Mouse (Mus musculus) embryonic facial prominence, embryonic 15.5 days (tissue): ENCODE measurements around the gene Hdac7. TPM values are rescaled to one million over a fixed set of nuclear protein-coding genes. Genes with fewer than 3 reads are reported as not detected.

Experiments used
- ATAC-seq: fragments of 200-750 bp; cut with Nextera tagmentation; 2 replicates; pipeline ENCODE4 v1.8.0; 2017; ENCODE audit warnings: low read depth, moderate TSS enrichment; ENCODE audit not compliant: insufficient number of reproducible peaks, low FRiP score, low TSS enrichment
- H3K27ac ChIP-seq: fragments of 300-500 bp; sonication (generic); replicated peaks from 2 replicates; pipeline ENCODE4 v1.5.1; 2015; ENCODE audit warnings: mild to moderate bottlenecking, inconsistent platforms
- H3K27me3 ChIP-seq: fragments of 300-500 bp; sonication (generic); 2 replicates; pipeline ENCODE4 v1.6.1; 2015; ENCODE audit warnings: inconsistent platforms
- H3K36me3 ChIP-seq: fragments of 300-500 bp; sonication (generic); 2 replicates; pipeline ENCODE4 v1.6.1; 2015; ENCODE audit warnings: mild to moderate bottlenecking, inconsistent platforms
- H3K4me1 ChIP-seq: fragments of 300-500 bp; sonication (generic); 2 replicates; pipeline ENCODE4 v1.6.1; 2015; ENCODE audit warnings: inconsistent platforms
- H3K4me2 ChIP-seq: fragments of 300-500 bp; sonication (generic); replicated peaks from 2 replicates; pipeline ENCODE4 v1.6.1; 2015; ENCODE audit warnings: mild to moderate bottlenecking, inconsistent platforms
- H3K4me3 ChIP-seq: fragments of 300-500 bp; sonication (generic); replicated peaks from 2 replicates; pipeline ENCODE4 v1.5.1; 2015; ENCODE audit warnings: mild to moderate bottlenecking, inconsistent platforms
- H3K9ac ChIP-seq: fragments of 300-500 bp; sonication (generic); 2 replicates; pipeline ENCODE4 v1.6.1; 2015; ENCODE audit warnings: inconsistent platforms
- H3K9me3 ChIP-seq: fragments of 300-500 bp; sonication (generic); replicated peaks from 2 replicates; pipeline ENCODE4 v1.6.1; 2016; ENCODE audit warnings: inconsistent platforms
- WGBS: fragments of 180-500 bp; shearing (Covaris S2); methylation state at CpG from one replicate; pipeline ENCODE4 v1.1.7; 2015; 5-methylcytosine and 5-hydroxymethylcytosine counted together
- polyA plus RNA-seq: library from polyadenylated mRNA; unstranded; fragments of >200 nt; fragmentation: Nextera tagmentation; extraction: Ambion mirVana; gene quantifications from 2 replicates; pipeline ENCODE4 v1.2.1, GENCODE M21; 2015

The Hdac7 gene
- polyA plus RNA-seq, 1 experiment from 2014 or later = 37.9 TPM

GRCm38 (mm10) chr15:97763256-97764049 lies 80.8 kb downstream of the Hdac7 start:
- Histone ChIP-seq H3K4me1 (peaks cover 59% of the 10 kb centered on the region), H3K9ac (no peak overlapping the region), H3K4me3 (no peak overlapping the region), H3K27me3 (peaks cover 23% of the 10 kb centered on the region), H3K4me2 (no peak overlapping the region), H3K36me3 (no peaks in the 10 kb centered on the region; the same call in 1 of the 2 replicates), H3K27ac (no peak overlapping the region), H3K9me3 (no peaks in the 10 kb centered on the region)
- ATAC-seq = no peak
- 48% methylated on average over 9 of the region's 9 CpGs for WGBS

- H3K4me3 ChIP-seq = no peak overlapping the region
- H3K27ac ChIP-seq = no peak overlapping the region
- H3K4me2 ChIP-seq = no peak overlapping the region
- H3K9ac ChIP-seq = no peak overlapping the region
- H3K9me3 ChIP-seq = no peaks in the 10 kb centered on the region
- H3K4me1 ChIP-seq = peaks cover 51% of the 10 kb centered on the region
- 57% methylated on average over 9 of the region's 9 CpGs for WGBS
- ATAC-seq = no peak
- H3K36me3 ChIP-seq = no peaks in the 10 kb centered on the region; the same call in 1 of the 2 replicates
- H3K27me3 ChIP-seq = peaks cover 23% of the 10 kb centered on the region
Observed at GRCm38 (mm10) chr15:97762733-97763132, 81.6 kb downstream of the Hdac7 start.

GRCm38 (mm10) chr15:97761438-97761837 lies 82.9 kb downstream of the Hdac7 start:
- H3K36me3 ChIP-seq = no peaks in the 10 kb centered on the region; the same call in 1 of the 2 replicates
- H3K4me2 ChIP-seq = no peak overlapping the region
- H3K9me3 ChIP-seq = no peaks in the 10 kb centered on the region
- no peak overlapping the region for H3K27ac ChIP-seq
- ATAC-seq = no peak
- peaks cover 38% of the 10 kb centered on the region for H3K4me1 ChIP-seq
- no peak overlapping the region for H3K9ac ChIP-seq
- H3K4me3 ChIP-seq = no peak overlapping the region
- 52% methylated on average over 13 of the region's 13 CpGs for WGBS
- H3K27me3 ChIP-seq = peaks cover 11% of the 10 kb centered on the region

- Histone ChIP-seq H3K4me1 (peaks cover 34% of the 10 kb centered on the region), H3K27ac (no peak overlapping the region), H3K36me3 (no peaks in the 10 kb centered on the region; the same call in 1 of the 2 replicates), H3K9ac (no peak overlapping the region), H3K4me2 (no peak overlapping the region), H3K9me3 (no peaks in the 10 kb centered on the region), H3K4me3 (no peak overlapping the region), H3K27me3 (peaks cover 7% of the 10 kb centered on the region; the same call in 1 of the 2 replicates)
- WGBS = 63% methylated on average over 5 of the region's 5 CpGs
- ATAC-seq = no peak
Observed at GRCm38 (mm10) chr15:97760952-97761351, 83.3 kb downstream of the Hdac7 start.

- Histone ChIP-seq H3K36me3 (no peaks in the 10 kb centered on the region; the same call in 1 of the 2 replicates), H3K27me3 (peaks cover under 1% of the 10 kb centered on the region; the same call in 1 of the 2 replicates), H3K4me3 (no peak overlapping the region), H3K4me2 (no peak overlapping the region), H3K9ac (no peak overlapping the region), H3K4me1 (peaks cover 34% of the 10 kb centered on the region), H3K9me3 (no peaks in the 10 kb centered on the region), H3K27ac (no peak overlapping the region)
- WGBS = 79% methylated on average over 9 of the region's 9 CpGs
- ATAC-seq = no peak
Observed at GRCm38 (mm10) chr15:97760006-97760405, 84.3 kb downstream of the Hdac7 start.

GRCm38 (mm10) chr15:97755361-97755760 lies 88.9 kb downstream of the Hdac7 start:
- Histone ChIP-seq H3K27me3 (no peaks in the 10 kb centered on the region), H3K9me3 (no peaks in the 10 kb centered on the region), H3K36me3 (no peaks in the 10 kb centered on the region; the same call in 1 of the 2 replicates), H3K9ac (no peak overlapping the region), H3K27ac (no peak overlapping the region), H3K4me2 (no peak overlapping the region), H3K4me3 (no peak overlapping the region), H3K4me1 (peaks cover 27% of the 10 kb centered on the region)
- 38% methylated on average over 8 of the region's 8 CpGs for WGBS
- ATAC-seq = no peak

- Histone ChIP-seq H3K4me1 (peaks cover 36% of the 10 kb centered on the region), H3K9ac (no peak overlapping the region), H3K4me3 (no peak overlapping the region), H3K4me2 (no peak overlapping the region), H3K27ac (0 out of 2 replicates have a peak overlapping the region, but pooled peaks have one; percentile 8), H3K27me3 (no peaks in the 10 kb centered on the region), H3K9me3 (no peaks in the 10 kb centered on the region), H3K36me3 (no peaks in the 10 kb centered on the region; the same call in 1 of the 2 replicates)
- WGBS = 53% methylated on average over 6 of the region's 6 CpGs
- ATAC-seq = no peak
Observed at GRCm38 (mm10) chr15:97754476-97754875, 89.8 kb downstream of the Hdac7 start.

GRCm38 (mm10) chr15:97752491-97752890 lies 91.8 kb downstream of the Hdac7 start:
- ATAC-seq = no peak
- no peak overlapping the region for H3K4me2 ChIP-seq
- H3K27ac ChIP-seq = no peak overlapping the region
- H3K27me3 ChIP-seq = no peaks in the 10 kb centered on the region
- H3K36me3 ChIP-seq = no peaks in the 10 kb centered on the region
- WGBS = 94% methylated on average over 5 of the region's 5 CpGs
- peaks cover 43% of the 10 kb centered on the region for H3K4me1 ChIP-seq
- no peaks in the 10 kb centered on the region for H3K9me3 ChIP-seq
- no peak overlapping the region for H3K4me3 ChIP-seq
- H3K9ac ChIP-seq = no peak overlapping the region

- Histone ChIP-seq H3K4me3 (no peak overlapping the region), H3K27ac (no peak overlapping the region), H3K4me1 (peaks cover 43% of the 10 kb centered on the region), H3K27me3 (no peaks in the 10 kb centered on the region), H3K4me2 (no peak overlapping the region), H3K9ac (no peak overlapping the region), H3K36me3 (no peaks in the 10 kb centered on the region), H3K9me3 (no peaks in the 10 kb centered on the region)
- WGBS = 82% methylated on average over 2 of the region's 2 CpGs
- ATAC-seq = no peak
Observed at GRCm38 (mm10) chr15:97751676-97752075, 92.6 kb downstream of the Hdac7 start.

GRCm38 (mm10) chr15:97750697-97751096 lies 93.6 kb downstream of the Hdac7 start:
- peaks cover 43% of the 10 kb centered on the region for H3K4me1 ChIP-seq
- no peaks in the 10 kb centered on the region for H3K36me3 ChIP-seq
- H3K27me3 ChIP-seq = no peaks in the 10 kb centered on the region
- peak overlapping the region; percentile 63 for H3K27ac ChIP-seq
- H3K9ac ChIP-seq = no peak overlapping the region
- 5% methylated on average over 12 of the region's 12 CpGs for WGBS
- peak; percentile 86 for ATAC-seq
- no peak overlapping the region for H3K4me3 ChIP-seq
- H3K9me3 ChIP-seq = no peaks in the 10 kb centered on the region
- H3K4me2 ChIP-seq = peak overlapping the region; percentile 24; the same call in 1 of the 2 replicates

GRCm38 (mm10) chr15:97749841-97750240 lies 94.5 kb downstream of the Hdac7 start:
- Histone ChIP-seq H3K27ac (peak overlapping the region; percentile 63), H3K9me3 (no peaks in the 10 kb centered on the region), H3K9ac (no peak overlapping the region), H3K27me3 (no peaks in the 10 kb centered on the region), H3K36me3 (no peaks in the 10 kb centered on the region), H3K4me2 (no peak overlapping the region), H3K4me1 (peaks cover 41% of the 10 kb centered on the region), H3K4me3 (no peak overlapping the region)
- WGBS = 81% methylated on average over 13 of the region's 13 CpGs
- no peak for ATAC-seq
